Mouse (Mus musculus): ENCODE data around the gene Fgr.
A peak's percentile ranks its signal among the peaks of the same experiment; 100 is the strongest.

Fgr gene

GRCm38 (mm10) chr4:133014896-133015709 lies 41.2 kb downstream of the Fgr start:
- DNase-seq (ENCODE audit: low spot score) = no peak

GRCm38 (mm10) chr4:133015710-133016651 lies 42.1 kb downstream of the Fgr start:
- DNase-seq (ENCODE audit: low spot score) = no peak

GRCm38 (mm10) chr4:133016677-133017415 lies 43.0 kb downstream of the Fgr start:
- DNase-seq (ENCODE audit: low spot score) = peak; percentile 55

- no peak for DNase-seq (ENCODE audit: low spot score)
Observed at GRCm38 (mm10) chr4:133017597-133018262, 43.8 kb downstream of the Fgr start.

GRCm38 (mm10) chr4:133018263-133018798 lies 44.4 kb downstream of the Fgr start:
- DNase-seq (ENCODE audit: low spot score) = no peak

- no peak for DNase-seq (ENCODE audit: low spot score)
Observed at GRCm38 (mm10) chr4:133020721-133021120, 46.8 kb downstream of the Fgr start.

- no peak for DNase-seq (ENCODE audit: low spot score)
Observed at GRCm38 (mm10) chr4:133021181-133021671, 47.3 kb downstream of the Fgr start.

- no peak for DNase-seq (ENCODE audit: low spot score)
Observed at GRCm38 (mm10) chr4:133022217-133022616, 48.3 kb downstream of the Fgr start.

GRCm38 (mm10) chr4:133022954-133023635 lies 49.2 kb downstream of the Fgr start:
- DNase-seq (ENCODE audit: low spot score) = no peak

GRCm38 (mm10) chr4:133023636-133024035 lies 49.7 kb downstream of the Fgr start:
- peak; percentile 63 for DNase-seq (ENCODE audit: low spot score)

- no peak for DNase-seq (ENCODE audit: low spot score)
Observed at GRCm38 (mm10) chr4:133024404-133024803, 50.5 kb downstream of the Fgr start.

- DNase-seq (ENCODE audit: low spot score) = peak; percentile 71
Observed at GRCm38 (mm10) chr4:133024969-133025685, 51.2 kb downstream of the Fgr start.

GRCm38 (mm10) chr4:133026272-133026671 lies 52.4 kb downstream of the Fgr start:
- no peak for DNase-seq (ENCODE audit: low spot score)

GRCm38 (mm10) chr4:133026826-133027375 lies 53.0 kb downstream of the Fgr start:
- no peak for DNase-seq (ENCODE audit: low spot score)

- no peak for DNase-seq (ENCODE audit: low spot score)
Observed at GRCm38 (mm10) chr4:133027721-133028120, 53.8 kb downstream of the Fgr start.

GRCm38 (mm10) chr4:133028193-133028592 lies 54.3 kb downstream of the Fgr start:
- no peak for DNase-seq (ENCODE audit: low spot score)

GRCm38 (mm10) chr4:133028875-133029274 lies 55.0 kb downstream of the Fgr start:
- DNase-seq (ENCODE audit: low spot score) = no peak

- no peak for DNase-seq (ENCODE audit: low spot score)
Observed at GRCm38 (mm10) chr4:133032410-133033095, 58.7 kb downstream of the Fgr start.

GRCm38 (mm10) chr4:133034478-133034877 lies 60.6 kb downstream of the Fgr start:
- DNase-seq (ENCODE audit: low spot score) = peak; percentile 43

Measured in testis, postnatal 10 days (tissue).